In genomic region chr2:103450267-103450666, GRCm38 (mm10) we compare ENCODE assay signal across 31 mouse cellular contexts. TPM values are rescaled to one million over a fixed set of nuclear protein-coding genes. Genes with fewer than 3 reads are reported as not detected.
"Had no signal": no experiment of that assay in that cellular context is flagged by ENCODE, and none has a peak within 500 bp of the region (broad histone marks: within the 10 kb centered on the region; RNA-seq: fewer than 3 reads in every experiment).

No protein-coding gene starts in this region.

- H3K4me2 ChIP-seq: embryonic facial prominence, embryonic 12.5 days; embryonic facial prominence, embryonic 13.5 days; embryonic facial prominence, embryonic 15.5 days; forebrain, embryonic 12.5 days; forebrain, embryonic 13.5 days; forebrain, embryonic 15.5 days had no signal

- DNase-seq: cerebellum, adult 2 months; cerebellum, adult 8-10 months; cerebellum, adult 9-10 months; cerebellum, adult 9-11 months; cerebellum, postnatal 10 days; cerebellum, postnatal 14 days; cerebellum, postnatal 25 days; cerebellum, postnatal 36 days; embryo, embryonic 11 days; forebrain, postnatal 0 days; gastrocnemius, adult 2 months; gastrocnemius, postnatal 10 days; gastrocnemius, postnatal 14 days; gastrocnemius, postnatal 25 days; gastrocnemius, postnatal 36 days; heart, adult 11 months; heart, adult 18-20 months had no signal

- H3K4me3 ChIP-seq: embryonic facial prominence, embryonic 10.5 days; embryonic facial prominence, embryonic 12.5 days; embryonic facial prominence, embryonic 13.5 days; embryonic facial prominence, embryonic 15.5 days; erythroblast, embryonic 14.5 days; forebrain, embryonic 10.5 days; forebrain, embryonic 12.5 days; forebrain, embryonic 13.5 days; forebrain, embryonic 15.5 days; gastrocnemius, adult 2 months had no signal

- ATAC-seq: forebrain, embryonic 13.5 days; forebrain, embryonic 14.5 days; forebrain, embryonic 15.5 days; forebrain, embryonic 16.5 days; forebrain, postnatal 0 days had no signal

- H3K9me3 ChIP-seq: embryonic facial prominence, embryonic 10.5 days; embryonic facial prominence, embryonic 12.5 days; embryonic facial prominence, embryonic 13.5 days; embryonic facial prominence, embryonic 15.5 days; forebrain, embryonic 10.5 days; forebrain, embryonic 12.5 days; forebrain, embryonic 13.5 days; forebrain, embryonic 15.5 days had no signal

- H3K4me1 ChIP-seq: embryonic facial prominence, embryonic 13.5 days; embryonic facial prominence, embryonic 15.5 days; forebrain, embryonic 12.5 days; forebrain, embryonic 13.5 days; forebrain, embryonic 15.5 days had no signal

- H3K9ac ChIP-seq: embryonic facial prominence, embryonic 12.5 days; embryonic facial prominence, embryonic 13.5 days; embryonic facial prominence, embryonic 15.5 days; forebrain, embryonic 12.5 days; forebrain, embryonic 13.5 days; forebrain, embryonic 15.5 days; forebrain, postnatal 0 days had no signal

- H3K27me3 ChIP-seq: embryonic facial prominence, embryonic 12.5 days; embryonic facial prominence, embryonic 13.5 days; embryonic facial prominence, embryonic 15.5 days; forebrain, embryonic 12.5 days; forebrain, embryonic 13.5 days; forebrain, embryonic 15.5 days had no signal

- H3K27ac ChIP-seq: embryonic facial prominence, embryonic 10.5 days; embryonic facial prominence, embryonic 12.5 days; embryonic facial prominence, embryonic 13.5 days; embryonic facial prominence, embryonic 15.5 days; forebrain, embryonic 10.5 days; forebrain, embryonic 12.5 days; forebrain, embryonic 13.5 days; forebrain, embryonic 15.5 days; gastrocnemius, adult 2 months had no signal

RNA-seq across cellular contexts. Expression of gene Elf5, which starts 38.8 kb away (rescaled TPM):
- total RNA-seq: common myeloid progenitor, adult 5-6 weeks; forebrain, postnatal 0 days; gastrocnemius, adult 2 months; gastrocnemius, postnatal 10 days; gastrocnemius, postnatal 14 days; gastrocnemius, postnatal 25 days; gastrocnemius, postnatal 36 days; gastrocnemius, postnatal 4 days; granulocyte monocyte progenitor cell, adult 5-6 weeks; heart, adult 18-20 months had no signal
- polyA plus RNA-seq: erythroblast, embryonic 14.5 days; forebrain, embryonic 13.5 days; forebrain, embryonic 14.5 days; forebrain, embryonic 15.5 days; forebrain, embryonic 16.5 days; forebrain, postnatal 0 days had no signal
